Mouse (Mus musculus): ENCODE results near the gene Ahcy.
A peak's percentile ranks its signal among the peaks of the same experiment; 100 is the strongest.
"Not testable (repeated sequence)": the region's sequence is repeated elsewhere in the genome, so short reads cannot be mapped to it uniquely, and the experiment has no call there.

Gene Ahcy

DNA sequence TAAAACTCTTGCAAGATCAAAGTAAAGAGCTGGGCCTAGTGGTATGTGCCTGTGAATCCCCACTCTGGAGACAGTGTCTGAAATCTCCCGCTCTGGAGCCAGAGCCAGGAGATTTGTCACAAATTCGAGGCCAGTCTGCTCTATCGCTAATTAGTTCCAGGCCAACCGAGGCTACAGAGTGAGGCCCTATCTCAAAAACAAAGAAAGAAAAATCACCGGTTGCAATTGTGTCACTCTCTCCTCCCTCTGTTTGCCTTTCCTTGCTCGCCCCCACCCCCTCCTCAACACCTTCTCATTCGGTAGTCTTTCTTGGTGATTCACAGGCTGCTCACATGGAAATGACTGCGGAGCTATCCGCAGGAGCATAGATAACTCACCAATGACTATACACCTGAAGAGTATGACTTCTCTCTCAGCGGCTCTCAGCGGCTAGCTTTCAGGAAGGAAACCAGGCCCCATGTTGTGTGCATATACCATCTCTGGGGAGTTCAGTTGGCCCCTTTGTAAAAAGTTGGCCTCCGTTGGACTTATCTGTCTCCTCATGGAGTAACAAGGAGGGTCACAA lies 551 bp upstream of the Ahcy start:
- no peak for DNase-seq (ENCODE audit: extremely low read depth, low read depth)

DNA sequence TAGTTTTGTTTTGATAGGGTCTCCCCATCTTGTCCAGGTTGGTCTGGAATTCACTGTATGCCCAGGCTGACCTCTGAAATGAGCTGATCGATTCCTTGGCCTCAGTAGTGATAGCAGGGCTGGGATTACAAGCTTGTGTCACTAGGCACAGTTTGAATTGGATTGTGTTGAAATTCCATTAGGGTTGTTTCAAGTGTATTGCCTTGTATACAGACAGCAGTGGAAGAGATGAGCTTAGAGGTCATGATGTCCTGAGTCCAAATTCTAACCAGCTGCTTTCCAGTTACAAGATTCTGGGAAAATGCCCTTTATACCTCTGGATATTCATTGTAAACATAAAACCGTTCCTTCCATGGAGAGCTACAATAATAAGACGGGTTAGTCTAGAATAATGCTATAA lies 950 bp downstream of the Ahcy start:
- no peak for DNase-seq (ENCODE audit: extremely low read depth, low read depth)

DNA sequence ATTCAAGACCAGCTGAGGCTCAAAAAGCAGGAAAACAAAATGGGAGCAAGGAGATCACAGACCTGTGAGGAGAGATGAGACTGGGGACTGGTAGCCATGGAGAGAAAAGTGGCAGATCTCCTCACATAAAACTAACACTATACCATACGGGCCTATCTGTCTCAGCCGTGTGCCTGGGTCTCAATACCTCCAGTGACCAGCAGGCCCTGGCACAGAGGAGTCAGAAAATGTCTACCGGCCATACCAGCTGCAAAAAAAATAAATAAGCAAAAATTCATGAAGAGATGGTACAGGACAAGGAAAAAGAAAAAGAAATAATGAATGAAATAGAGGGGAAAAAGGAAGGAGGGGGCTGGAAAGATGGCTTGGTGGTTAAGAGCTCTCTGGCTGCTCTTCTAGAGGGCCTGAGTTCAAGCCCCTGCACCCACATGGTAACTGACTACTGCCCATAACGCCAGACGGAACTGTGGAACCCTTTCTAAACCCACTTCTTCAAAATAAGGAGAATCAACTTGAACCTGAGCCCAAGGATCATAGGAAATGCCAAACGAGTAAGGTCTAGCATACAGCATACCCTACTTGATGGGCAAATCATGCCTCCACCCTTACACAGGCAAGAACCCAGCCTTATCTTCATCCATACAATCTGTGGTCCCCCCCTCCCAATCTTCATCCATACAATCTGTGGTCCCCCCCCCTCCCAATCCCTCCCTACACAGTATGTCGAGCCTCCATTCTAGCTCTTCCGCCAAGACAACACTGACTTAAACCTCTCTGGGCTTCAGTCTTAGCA lies 1.7 kb downstream of the Ahcy start:
- DNase-seq (ENCODE audit: extremely low read depth, low read depth), result no peak

DNA sequence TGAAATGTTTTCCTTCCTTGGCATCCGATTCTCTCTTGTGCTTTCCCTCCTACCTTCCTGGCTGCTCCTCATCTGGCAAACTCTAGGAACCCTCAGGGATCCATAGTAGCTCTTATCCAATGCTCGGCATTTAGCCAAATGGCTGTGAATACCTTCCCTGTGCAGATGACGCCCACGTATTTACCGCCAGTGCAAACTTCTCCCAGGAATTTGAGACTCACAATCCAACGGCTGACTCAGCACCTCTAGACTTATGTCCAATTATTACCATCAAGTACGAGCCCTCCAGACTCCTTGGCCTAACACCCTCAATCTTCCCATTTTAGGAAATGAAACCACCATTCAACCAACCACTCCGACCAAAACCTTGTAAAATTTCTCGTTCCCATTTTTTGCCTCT lies 3.3 kb downstream of the Ahcy start:
- no peak for DNase-seq (ENCODE audit: extremely low read depth, low read depth)

DNA sequence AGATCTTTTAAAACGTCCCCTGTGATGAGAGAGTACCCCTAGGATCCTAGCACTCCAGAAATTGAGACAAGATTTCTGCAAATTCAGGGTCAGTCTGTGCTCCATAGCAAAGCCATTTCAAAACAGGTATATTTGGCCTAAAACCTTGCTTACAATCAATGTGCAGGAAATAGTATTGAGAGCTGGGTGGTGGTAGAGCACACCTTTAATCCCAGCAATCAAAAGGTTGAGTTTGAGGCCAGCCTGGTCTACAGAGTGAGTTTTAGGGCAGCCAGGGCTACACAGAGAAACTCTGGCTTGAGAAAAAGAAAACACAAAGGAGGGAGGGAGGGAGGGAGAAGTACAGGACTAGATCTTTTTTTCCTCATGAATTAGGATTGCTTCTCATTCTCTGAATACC lies 16.9 kb downstream of the Ahcy start:
- DNase-seq (ENCODE audit: extremely low read depth, low read depth), result no peak

DNA sequence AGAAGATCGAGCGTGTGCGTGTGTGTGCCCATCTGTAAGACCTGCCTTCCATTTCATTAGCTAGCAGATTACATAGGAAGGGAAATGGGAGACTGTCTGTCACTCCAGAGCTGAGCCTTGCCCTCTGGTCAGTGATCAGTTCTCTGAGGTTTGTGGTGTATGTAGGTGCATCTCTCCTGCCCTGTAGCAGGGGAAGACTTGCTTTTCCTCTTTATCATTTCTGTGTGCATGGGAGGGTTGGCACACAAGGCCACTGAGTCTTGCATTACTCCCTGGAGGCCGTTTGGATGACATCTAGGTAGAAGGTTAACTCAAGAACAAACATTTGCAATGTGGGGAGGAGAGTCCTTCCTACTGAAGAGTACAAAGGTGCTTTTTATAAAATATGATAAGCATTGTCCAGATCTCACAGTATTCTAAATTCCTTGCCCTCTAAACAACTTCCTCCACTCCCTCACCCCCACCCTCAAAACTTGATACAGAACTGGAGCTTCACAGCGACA lies 18.2 kb downstream of the Ahcy start:
- no peak for DNase-seq (ENCODE audit: extremely low read depth, low read depth)

DNA sequence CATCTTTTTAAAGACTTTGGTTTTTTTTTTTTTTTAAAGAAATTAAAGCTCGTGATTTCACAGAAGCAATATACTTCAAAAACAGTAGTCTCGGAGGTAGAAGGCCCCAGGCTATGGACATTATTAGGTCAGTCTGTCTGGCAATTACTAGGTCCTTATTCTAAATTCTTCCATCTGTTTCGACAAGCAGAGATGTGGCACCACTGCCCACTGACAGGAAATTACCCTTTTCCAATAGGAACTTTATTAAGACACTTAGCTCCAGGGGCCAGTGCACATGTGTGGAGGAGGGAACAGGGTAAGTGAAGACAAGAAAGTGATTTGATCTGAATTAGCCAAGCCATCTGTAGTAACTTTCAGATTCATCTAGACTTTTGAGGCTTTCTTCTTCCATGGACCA lies 19.6 kb downstream of the Ahcy start:
- DNase-seq (ENCODE audit: extremely low read depth, low read depth), result no peak

DNA sequence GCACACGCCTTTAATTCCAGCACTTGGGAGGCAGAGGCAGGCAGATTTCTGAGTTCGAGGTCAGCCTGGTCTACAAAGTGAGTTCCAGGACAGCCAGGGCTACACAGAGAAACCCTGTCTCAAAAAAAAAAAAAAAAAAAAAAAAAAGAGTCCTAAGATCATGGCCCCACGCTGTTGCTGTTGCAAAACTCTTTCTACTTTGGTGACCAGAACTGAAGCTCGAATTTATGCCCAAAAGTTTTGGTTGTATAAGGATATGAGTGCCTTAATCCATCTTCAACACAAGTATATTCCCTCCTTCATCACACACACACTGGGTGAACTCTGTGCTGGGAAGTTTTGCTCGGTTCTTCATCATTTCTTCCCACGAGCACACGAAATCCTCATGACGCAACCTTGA lies 20.8 kb downstream of the Ahcy start:
- DNase-seq (ENCODE audit: extremely low read depth, low read depth), result not testable (repeated sequence)

DNA sequence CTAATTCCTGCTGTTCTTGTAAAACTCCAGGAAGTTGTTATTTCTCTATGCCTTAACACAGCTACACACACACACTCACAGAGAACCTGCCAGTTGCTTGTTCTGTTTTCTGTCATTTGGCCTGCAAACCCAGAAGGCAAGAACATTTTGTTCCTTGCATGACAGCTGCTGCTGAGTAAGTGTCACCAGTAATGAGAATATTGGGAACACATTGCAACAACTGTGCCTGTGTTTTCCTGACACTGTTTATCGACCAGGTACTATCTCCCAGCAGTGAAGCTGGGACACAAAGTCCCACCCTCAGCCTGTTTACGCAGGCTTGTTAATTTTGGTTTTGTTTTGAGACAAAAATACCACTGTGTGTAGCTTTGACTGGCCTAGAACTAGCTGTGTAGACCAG lies 21.6 kb downstream of the Ahcy start:
- no peak for DNase-seq (ENCODE audit: extremely low read depth, low read depth)

DNA sequence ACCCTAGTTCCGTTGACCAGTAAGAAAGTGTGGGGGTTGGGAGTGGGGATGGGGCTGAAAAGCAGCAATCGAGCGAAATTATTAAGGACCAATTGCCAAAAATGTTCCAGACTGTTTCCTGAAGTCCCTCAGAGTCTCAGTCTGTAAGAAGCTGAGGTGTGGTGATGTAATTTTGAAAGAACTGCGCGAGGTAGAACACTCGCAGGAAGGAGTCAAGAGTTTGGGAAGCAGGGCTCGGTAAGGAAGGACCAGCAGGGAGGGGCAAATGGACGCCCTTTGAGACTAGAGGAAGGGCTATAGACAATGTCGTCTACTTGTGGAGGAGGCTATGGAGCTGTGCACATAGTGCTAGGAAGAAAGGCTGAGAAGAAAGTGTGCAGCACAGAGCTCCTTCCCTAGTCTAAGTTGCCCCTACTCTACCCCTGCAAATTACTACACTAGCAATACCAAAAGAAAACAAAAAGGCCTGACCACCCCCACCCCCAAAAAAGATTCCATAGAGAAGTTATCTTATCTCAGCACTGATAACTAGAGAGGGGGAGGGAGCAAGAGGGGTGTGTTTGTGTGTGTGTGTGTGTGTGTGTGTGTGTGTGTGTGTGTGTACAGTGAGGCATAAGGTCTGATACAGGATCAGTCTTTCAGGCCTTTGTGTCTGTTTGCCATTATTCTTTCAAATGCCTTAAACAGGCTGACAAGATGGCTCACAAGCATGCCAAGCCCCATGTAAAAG lies 22.5 kb downstream of the Ahcy start:
- no peak for DNase-seq (ENCODE audit: extremely low read depth, low read depth)

DNA sequence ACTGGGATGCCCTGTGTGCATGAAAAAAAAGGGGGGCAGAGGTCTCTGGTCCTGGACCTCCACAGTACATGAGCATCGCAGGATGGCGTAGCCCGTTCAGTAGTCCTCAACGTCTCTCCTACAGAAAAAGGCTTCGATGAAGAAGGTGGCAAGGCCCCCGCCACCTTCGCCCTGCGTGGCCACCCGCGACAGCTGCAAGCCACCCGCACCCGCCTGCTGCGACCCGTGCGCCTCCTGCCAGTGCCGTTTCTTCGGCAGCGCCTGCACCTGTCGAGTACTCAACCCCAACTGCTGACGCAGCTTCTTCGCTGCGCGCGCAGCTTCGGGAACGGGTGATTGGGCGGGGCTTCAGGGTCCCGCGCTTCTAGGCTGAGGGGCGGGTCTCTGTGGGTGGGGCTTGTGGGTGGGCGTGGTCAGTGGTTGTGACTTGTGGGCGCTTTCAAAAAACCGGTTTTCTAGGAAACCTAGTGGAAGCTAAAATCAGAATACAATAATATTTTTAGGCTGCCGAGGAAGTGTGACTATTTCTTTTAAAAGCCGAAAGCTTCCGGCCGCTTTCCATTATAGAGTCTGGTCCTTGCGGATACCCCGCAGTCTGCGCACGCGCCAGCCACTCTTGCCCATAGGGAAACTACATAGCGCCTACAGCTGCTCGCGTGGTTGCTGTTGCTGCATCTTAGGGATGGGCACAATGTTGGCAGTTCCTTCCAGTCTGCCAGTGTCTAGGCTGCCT lies 23.6 kb downstream of the Ahcy start:
- peak; percentile 73 for DNase-seq (ENCODE audit: extremely low read depth, low read depth)

DNA sequence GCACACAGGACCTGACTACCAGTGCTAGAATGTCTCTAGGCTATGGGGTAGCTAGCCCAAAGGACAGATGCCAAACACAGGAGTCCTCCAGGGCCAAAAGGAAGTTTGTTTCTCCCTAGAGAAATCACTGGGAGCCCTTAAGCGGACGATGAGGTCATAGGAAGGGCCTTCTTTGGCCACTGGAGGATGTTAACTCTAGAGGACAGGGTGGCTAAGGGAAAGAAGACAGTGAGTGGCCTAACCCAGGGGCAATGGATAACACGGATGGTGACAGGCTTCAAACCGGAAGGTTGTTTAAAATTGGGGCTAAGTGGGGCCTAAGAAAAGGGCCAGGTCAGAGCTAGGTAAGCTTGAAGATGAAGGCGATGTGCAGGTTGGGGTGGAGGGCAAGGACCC lies 24.2 kb downstream of the Ahcy start:
- no peak for DNase-seq (ENCODE audit: extremely low read depth, low read depth)

DNA sequence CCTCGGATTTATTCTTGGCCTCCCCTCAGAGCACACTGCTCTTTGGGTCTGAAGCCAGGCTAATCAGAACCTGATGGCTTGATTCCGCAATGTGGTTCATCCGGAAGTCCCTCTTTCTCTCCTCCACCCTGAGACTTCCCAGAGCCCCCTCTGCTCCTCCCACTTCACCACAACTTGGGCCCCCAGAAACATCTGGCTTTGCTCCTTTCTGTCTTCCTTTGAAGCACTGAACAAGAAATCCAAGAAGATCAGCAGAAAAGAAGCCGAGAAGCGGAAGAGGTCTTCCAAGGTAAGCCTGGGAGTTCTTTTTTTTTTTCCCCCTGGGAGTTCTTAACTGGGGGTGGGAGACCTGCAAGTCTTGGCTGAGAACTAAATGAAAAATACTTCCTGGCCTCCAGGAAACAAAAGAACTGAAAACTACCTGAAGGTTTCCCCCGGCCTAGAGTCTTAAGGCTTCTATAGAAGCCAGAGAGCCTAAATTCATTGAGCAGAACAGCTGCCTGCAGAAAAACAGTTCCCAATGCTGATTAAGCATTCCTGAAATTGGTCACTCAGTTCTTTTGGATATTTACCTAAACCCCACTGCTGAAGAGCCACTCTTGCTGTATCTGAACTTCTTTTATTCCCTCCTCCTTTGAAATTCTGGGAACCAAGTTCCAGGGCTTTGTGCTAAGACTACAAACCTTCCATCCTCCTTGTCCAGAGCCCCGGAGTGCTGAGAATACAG lies 26.7 kb downstream of the Ahcy start:
- no peak for DNase-seq (ENCODE audit: extremely low read depth, low read depth)

DNA sequence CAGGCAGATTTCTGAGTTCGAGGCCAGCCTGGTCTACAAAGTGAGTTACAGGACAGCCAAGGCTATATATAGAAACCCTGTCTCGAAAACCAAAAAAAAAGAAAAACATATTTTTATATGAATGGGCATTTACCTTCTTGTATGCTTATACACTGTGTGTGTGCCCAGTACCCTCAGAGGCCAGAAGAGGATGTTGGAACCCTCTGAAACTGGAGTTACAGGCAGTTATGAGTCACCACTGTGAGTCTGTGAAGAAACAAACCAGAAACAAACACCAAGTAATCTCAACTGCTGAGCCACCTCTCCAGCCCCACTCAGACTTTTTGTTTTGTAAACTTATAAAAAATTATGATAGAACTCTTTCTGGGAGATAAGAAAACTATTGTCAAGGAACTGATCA lies 27.5 kb downstream of the Ahcy start:
- no peak for DNase-seq (ENCODE audit: extremely low read depth, low read depth)

DNA sequence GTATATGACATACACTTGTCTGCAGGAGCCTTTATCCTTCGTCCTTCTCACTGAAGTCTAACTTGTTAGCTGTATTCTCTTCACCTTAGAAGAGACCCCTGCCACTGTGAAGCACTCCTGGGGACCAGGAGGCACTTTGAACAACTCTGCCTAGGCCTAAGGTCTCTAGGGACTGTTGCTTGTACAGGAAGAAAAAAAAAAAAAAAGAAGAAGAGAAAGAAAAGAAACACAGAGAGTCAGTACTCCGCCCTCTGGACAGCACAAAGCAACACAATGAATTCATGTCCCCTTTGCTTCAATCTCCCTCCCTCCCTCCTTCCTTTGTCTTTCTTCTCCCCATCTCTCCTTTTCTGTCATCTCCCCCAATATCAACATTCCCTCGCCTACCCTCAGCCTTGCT lies 29.2 kb downstream of the Ahcy start:
- no peak for DNase-seq (ENCODE audit: extremely low read depth, low read depth)

DNA sequence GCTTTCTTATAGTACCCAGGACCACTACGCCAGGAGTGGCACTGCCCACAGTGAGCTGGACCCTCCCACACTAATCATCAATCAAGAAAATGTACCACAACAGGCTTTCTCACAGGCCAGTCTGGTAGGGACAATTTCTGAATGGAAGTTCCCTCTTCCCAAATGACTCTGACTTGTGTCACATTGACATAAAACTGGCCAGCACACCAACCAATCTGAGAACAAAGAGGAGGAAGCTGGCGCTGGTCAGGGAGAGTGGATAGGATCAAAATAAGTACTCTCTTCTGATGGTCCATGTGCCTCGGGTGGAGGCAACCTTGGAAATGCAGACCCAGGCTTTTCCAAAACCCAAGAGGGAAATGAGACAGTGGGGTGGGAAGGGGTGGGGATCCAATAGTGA lies 29.8 kb downstream of the Ahcy start:
- DNase-seq (ENCODE audit: extremely low read depth, low read depth), result no peak

DNA sequence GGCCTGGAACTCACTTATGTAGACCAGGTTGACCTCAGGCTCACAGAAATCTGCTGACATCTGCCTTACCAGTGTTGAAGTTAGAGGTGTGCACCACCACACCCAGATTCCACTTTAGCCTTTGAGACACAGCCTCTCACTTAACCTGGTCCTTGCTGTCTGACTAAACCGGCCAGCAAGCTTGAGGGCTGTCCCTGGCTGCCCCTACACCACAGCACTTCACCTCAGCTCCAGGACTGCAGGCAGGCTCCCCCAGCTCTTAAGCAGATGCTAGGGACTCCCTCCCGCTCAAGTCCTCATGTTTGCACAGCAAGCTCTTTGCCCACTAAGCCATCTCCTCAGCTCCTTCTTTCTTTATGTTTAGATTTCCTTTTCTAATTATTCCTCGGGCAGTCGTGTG lies 34.3 kb downstream of the Ahcy start:
- DNase-seq (ENCODE audit: extremely low read depth, low read depth), result no peak

DNA sequence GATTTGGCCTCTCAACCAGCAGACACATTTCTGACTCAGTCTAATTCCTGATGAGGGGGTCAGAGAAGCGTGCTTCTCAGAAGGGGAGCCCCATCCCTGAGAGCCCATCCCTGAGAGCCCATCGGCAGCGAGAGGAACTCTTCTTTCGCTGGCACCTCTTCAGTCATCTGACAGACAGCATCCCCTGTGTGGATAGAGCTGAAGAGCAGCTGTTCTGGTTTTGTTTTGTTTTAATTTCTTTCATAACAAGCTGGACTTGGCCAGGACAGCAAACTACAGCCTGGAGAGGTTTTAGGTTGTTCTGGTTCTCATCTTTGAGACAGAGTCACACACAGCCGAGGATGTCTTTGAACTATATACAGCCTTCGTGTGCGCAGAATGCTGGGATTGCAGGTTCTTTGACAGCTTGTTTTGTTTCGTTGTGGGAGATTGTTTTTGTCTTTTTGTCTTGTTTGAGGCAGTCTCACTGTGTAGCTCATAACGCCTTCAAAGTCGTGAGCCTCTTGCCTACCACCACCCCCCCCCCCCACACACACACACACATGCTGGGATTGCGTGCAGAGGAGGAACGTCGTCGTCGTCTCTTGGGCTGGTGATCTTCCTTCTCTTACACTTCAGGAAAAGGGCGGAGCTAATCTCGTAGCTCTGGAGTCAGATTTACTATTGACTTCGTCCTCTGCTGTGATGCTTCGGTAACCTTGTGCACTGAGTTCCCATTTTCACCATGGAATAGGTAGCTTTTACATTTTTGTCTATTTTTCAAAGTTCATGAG lies 41.2 kb downstream of the Ahcy start:
- DNase-seq (ENCODE audit: extremely low read depth, low read depth), result no peak

DNA sequence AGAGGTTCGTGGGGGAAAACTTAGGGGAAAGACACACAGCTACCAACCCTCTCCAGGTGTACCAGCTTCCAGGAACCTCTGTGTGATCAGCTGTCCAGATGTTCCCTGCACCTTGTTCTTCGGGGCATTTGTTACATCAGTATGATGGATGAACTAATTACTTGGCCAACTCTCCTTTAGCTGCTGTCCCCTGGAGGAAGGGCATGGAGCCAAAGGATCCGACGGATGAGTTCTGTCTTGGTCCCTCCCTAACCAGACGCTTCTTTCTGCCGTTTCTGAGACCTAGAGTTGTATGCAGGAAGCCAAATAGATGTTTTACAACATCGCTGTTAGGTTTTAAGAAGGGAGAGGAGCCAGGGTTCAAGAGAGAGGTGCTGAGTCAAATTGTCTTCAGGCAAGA lies 43.5 kb downstream of the Ahcy start:
- DNase-seq (ENCODE audit: extremely low read depth, low read depth), result no peak

DNA sequence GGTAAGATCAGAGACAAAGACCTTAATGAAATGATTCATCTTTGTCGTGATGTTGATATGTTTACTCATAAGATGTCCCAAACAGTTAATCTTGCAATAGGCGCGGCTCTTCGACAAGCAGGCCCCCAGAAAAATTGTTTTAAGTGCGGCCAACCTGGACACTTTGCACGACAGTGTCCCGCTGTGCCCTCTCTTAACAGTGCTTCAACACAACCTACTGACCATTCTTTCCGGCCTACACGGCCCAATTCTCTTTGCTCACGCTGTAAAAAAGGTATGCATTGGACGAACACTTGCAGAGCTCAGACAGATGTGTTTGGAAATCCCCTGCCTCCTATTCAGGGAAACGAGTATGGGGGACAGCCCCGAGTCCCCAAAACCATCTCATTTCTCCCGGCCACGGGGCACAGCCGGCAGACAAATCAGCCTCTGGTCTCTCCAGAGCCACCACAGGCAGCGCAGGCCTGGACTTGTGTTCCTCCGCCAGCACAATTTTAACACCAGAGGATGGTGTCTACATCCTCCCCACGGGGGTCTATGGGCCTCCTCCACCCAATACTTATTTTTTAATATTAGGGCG lies 54.0 kb downstream of the Ahcy start:
- not testable (repeated sequence) for DNase-seq (ENCODE audit: extremely low read depth, low read depth)

Data from MEL-GATA-1-ER (cell line).